Mouse (Mus musculus) right cerebral cortex, adult 18-20 months (tissue): ENCODE results near the gene Fam234b.

Source experiments
- DNase-seq: peaks from one replicate; pipeline ENCODE4 v3.0.0; 2022; ENCODE audit warnings: mixed read lengths

The Fam234b gene

DNA sequence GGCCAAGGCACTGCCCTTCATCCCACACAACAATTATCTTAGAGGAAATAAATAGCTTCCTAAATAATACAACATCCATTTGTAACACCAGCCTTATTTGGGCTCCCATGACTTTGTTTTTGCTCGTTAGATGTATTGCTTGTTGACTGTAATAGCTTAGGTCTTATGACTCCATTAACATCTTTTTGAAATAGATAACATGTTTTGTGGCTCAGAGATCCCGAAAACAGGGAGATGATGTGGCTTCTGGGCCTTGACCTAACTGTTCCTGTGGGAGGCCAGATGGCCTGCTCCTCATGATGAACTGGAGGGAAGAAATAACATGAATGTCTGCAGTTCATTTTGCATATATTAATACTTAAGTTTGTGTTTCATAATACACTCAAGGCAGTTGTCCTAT is 74.0 kb downstream of the Fam234b start:
- no peak for DNase-seq

DNA sequence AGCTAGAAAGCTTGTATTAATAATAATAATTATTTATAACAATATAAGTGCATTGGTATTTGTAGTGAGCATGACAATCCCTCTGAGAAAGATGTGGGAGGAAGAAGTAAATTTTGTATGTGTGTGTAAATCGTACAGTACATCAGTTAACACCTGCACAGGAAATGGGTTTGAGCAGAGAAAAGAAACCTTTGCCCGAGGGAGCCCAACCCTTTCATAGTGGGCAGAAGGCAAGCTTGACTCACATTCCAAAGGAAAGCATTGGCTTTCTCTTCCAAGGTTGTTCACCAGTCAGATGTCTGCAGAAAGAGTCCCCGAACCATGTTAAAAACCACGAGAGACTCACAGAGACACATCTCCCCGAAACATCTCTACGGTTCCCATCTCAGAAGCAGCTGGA is 75.3 kb downstream of the Fam234b start:
- DNase-seq, result no peak

DNA sequence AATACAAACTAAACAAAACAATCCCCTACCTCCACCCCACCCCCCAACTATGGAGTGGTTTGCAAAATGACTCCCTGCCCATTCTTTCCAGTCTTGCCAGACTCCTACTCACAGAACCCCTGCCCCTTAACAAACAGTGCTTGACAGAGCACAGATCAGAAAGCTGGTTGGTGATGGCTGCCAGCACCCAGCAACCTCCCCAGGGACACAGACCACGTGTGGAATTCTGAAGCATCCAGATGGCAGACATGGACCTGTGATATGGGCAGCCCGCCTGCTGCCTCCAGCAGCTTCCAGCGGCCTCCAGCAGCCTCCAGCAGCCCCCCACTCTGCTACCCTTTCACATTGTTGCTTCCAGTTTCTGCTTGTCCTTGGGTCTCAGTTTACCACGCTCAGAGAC is 77.5 kb downstream of the Fam234b start:
- DNase-seq, result no peak

DNA sequence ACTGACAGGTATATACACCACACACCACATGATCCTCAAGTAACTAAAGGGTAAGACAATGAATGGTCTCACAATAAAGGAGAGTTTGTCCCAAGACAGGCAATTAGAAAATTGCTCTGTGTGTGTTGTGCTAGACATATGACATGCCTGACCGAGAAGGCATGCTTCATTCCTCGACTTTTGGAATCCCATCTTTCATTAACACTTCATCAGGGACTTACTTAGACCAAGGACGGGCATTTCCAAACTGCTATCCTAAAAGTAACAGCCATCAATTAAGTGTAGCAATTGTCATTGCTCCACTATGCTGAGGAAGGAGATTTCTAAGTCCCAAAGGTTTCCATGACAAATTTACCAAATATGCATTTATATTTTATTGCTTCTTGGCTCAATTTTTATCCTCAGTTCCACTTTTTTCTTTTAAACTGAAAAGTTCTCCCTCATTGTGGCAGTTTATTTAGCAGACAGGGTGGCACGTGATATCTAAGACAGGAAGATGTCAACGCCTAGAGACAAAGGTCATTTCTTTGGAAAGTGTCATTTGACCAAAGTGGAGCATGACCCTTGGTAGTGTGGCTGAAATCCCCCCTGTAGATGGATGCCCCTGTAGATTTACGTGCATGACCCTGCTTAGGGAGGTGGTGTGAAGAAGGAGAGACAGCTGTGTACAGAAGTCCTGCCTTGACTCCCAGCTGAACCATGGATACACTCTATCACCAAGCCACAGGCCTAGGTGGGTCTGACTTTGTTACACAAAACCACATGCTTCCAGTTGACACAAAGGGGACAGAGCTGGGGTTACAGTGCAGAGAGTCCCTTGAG is 78.9 kb downstream of the Fam234b start:
- DNase-seq, result no peak

DNA sequence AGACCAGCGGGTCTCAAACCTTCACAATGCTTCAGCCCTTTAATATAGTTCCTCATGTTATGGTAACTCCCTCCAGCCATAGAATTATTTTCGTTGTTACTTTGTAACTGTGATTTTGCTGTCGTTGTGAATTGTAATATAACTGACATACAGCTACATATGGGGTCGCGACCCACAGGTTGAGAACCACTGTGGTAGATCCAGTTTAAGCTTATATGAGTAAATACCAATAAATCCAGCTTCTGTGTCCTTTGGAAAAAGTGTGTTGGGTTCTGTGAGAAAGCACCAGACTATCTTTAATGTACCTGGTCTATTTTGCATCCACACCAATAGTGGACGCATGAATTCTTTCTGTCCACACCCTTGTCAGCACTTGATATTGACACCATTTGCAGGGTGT is 80.5 kb downstream of the Fam234b start:
- DNase-seq, result no peak

- DNase-seq, result no peak
Measured at GRCm38 (mm10) chr6:135279286-135279685, 81.5 kb downstream of the Fam234b start.

DNA sequence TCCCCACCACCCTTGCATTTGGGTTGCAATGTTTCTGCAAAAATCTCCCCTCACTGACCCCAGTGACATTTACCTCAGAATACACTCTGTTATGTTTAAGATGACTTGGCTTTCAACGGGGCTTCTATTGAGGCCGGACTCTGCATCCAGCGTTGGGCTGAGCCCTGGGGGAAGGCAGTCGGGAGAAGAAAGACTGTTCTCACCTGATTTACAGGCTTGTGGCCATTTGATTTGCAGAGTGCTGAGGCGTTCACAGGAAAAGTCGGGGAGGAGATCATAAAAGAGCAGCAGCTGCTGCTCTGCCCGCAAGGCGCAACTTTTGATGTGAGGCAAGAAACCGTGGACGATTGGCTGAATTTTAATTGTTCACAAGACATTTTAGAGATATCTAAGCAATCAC is 82.1 kb downstream of the Fam234b start:
- DNase-seq, result no peak

DNA sequence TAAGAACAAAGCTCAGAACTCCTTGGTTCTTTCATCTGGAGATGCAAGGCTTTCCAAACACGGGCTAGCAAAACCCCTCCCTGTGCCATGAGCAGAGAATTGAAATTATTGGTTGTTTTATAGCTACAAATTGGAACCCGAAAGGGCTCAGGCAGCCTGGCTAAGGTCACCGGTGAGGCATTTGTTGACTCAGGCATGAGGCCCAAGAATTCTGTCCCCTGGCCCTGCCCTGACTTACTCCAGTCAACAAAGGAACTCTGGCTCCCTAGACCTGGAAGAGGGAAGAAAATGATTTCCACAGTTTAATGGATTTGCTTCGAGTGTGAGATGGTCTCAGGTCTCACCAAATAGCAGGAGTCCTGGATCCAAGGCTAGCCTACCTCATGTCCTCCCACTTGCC is 94.6 kb downstream of the Fam234b start:
- DNase-seq, result no peak

DNA sequence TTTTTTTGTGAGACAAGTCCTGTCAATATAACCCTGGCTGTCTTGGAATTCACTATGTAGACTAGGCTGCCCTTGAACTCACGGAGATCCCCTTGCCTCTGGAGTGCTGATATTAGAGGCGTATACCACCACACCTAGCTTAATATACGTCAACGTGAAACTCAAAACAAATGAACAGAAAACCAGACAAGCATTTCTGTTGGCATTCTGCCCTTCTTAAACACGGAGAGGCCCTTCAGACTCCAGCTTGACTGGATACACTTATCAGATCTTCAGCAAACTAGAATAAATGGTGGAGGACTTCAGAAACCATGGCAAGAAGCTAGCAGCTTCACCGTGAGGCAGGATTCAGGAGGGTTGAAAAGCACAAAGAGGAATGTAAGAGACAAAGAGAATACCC is 96.4 kb downstream of the Fam234b start:
- no peak for DNase-seq
